Mouse (Mus musculus) forebrain, embryonic 10.5 days (tissue): ENCODE data around the gene Ezr. TPM values are rescaled to one million over a fixed set of nuclear protein-coding genes. Genes with fewer than 3 reads are reported as not detected.

ENCODE experiments used
- DNase-seq: peaks from one replicate; pipeline ENCODE4 v3.0.0-alpha.2; 2017; ENCODE audit warnings: low spot score; ENCODE audit errors: extremely low spot score
- H3K27ac ChIP-seq: fragments of 300-500 bp; sonication (generic); 2 replicates; pipeline ENCODE4 v1.5.1; 2016; ENCODE audit warnings: mild to moderate bottlenecking
- H3K27me3 ChIP-seq: fragments of 300-500 bp; sonication (generic); 2 replicates; pipeline ENCODE4 v1.6.1; 2016; ENCODE audit warnings: mild to moderate bottlenecking; ENCODE audit not compliant: poor library complexity, severe bottlenecking
- H3K36me3 ChIP-seq: fragments of 300-500 bp; sonication (generic); replicated peaks from 2 replicates; pipeline ENCODE4 v1.6.1; 2016; ENCODE audit warnings: mild to moderate bottlenecking, moderate library complexity
- H3K4me1 ChIP-seq: fragments of 300-500 bp; sonication (generic); 2 replicates; pipeline ENCODE4 v1.6.1; 2016
- H3K4me3 ChIP-seq: fragments of 300-500 bp; sonication (generic); 2 replicates; pipeline ENCODE4 v1.5.1; 2016; ENCODE audit warnings: mild to moderate bottlenecking, moderate library complexity
- H3K9me3 ChIP-seq: fragments of 300-500 bp; sonication (generic); 2 replicates; pipeline ENCODE4 v1.6.1; 2016; ENCODE audit warnings: mild to moderate bottlenecking, moderate library complexity
- WGBS: fragments of 180-500 bp; shearing (Covaris S2); methylation state at CpG from one replicate; pipeline ENCODE4 v1.1.7; 2016; 5-methylcytosine and 5-hydroxymethylcytosine counted together
- polyA plus RNA-seq: library from polyadenylated mRNA; unstranded; fragments of >200 nt; fragmentation: Nextera tagmentation; extraction: Ambion mirVana; gene quantifications from 2 replicates; pipeline ENCODE4 v1.2.1, GENCODE M21; 2016

Ezr gene
- polyA plus RNA-seq, 1 experiment from 2014 or later, result 116 TPM

DNA sequence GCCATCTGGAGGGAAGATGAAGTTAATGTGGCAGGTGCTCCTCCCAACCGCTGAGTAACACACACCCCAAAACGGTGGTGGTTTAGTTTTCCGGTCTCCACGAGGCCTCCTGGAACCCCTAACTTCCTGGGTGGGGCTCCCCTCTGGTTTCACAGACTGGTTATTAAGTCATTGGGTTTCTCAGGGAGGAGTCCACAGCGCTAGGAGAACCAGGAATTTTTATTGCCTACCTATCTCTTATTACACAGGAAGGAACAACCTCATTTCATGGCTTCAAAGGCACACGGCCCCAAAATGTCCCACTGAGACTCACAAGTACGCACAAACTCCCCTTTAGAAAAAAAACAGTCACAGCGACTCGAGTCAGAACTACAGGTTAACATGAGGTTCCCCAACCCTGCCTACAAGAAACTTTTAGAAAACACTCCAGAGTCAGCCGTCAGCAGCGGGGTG, 38.8 kb downstream of the Ezr start:
- Histone ChIP-seq H3K27me3 (no peaks in the 10 kb centered on the region), H3K4me3 (no peak overlapping the region), H3K9me3 (no peaks in the 10 kb centered on the region), H3K4me1 (peaks cover 94% of the 10 kb centered on the region), H3K27ac (peak overlapping the region; percentile 72; the same call in 1 of the 2 replicates), H3K36me3 (peaks cover 97% of the 10 kb centered on the region)
- WGBS, result 90% methylated on average over 11 of the region's 11 CpGs
- no peak for DNase-seq

DNA sequence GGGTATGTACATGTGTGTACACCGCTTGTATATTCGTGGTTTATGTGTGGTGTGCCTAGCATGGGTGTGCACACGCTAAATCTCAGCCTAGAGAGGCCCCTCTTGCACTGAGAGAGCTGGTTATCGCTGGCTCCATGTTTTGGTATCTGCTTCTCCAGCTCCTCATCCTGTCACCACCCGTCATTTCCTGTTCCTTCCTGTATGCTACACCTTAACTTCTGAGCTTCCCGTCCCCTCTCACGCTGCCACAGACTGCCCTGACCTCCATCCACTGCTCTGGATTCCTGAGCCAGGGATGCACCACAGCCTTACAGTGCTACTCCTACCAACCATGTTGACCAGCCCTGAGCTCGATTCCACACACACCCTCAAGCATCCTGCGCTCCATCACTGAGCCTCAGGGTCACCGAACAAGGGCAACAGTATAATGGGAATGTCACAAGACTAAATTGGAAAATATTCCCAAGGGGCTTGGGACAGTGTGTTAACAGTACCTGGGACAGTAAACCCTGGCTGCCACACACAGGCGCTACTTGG, 39.5 kb downstream of the Ezr start:
- H3K36me3 ChIP-seq, result peaks cover 97% of the 10 kb centered on the region
- WGBS, result 90% methylated on average over 11 of the region's 11 CpGs
- no peak overlapping the region for H3K4me3 ChIP-seq
- H3K9me3 ChIP-seq, result no peaks in the 10 kb centered on the region
- H3K4me1 ChIP-seq, result peaks cover 89% of the 10 kb centered on the region
- no peak for DNase-seq
- 0 out of 2 replicates have a peak overlapping the region, but pooled peaks have one; percentile 69 for H3K27ac ChIP-seq
- H3K27me3 ChIP-seq, result no peaks in the 10 kb centered on the region

DNA sequence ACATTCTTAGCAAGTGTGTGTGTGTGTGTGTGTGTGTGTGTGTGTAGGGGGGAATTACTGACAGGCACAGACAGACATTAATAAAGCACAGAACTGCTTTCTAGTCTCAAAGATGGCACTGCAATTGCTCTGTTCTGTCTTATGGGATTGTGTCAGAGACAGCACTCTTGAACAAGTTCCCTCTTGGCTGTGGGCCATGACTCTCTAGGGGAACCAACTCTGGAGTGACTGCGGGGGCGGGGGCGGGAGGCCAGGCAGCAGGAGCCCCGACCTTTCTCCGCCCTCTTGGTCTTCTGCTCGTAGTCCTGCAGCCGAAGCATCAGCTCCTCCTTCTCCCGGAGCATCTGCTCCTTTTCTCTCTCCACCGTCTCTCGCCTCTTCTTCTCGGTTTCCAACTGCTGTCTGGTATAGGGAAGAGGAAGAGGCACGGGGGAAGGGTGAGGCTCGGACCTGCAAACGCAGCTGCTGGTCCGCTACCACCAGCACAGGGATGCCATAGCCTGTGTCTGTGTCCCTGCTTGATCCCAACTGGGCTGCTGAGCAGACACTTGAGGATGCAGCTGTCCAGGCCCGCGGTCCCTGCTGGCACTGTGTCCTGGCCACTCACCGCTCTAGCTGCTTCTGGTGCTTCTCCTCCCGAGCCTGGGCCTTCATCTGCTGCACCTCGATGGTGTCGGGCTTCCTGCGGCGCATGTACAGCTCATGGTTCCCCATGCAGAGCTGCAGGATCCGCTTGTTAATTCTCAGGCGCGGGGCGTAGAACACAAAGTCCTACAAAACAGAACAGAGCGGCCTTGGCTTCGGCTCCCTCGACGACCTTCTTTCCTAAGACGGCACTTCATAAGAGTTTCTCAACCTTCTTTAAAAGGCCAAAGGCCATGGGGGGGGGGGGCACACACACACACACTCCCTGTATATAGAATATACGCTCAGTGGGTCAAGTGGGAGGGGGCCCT, 40.2 kb downstream of the Ezr start:
- Histone ChIP-seq H3K27me3 (no peaks in the 10 kb centered on the region), H3K9me3 (no peaks in the 10 kb centered on the region), H3K27ac (peak overlapping the region; percentile 69; the same call in 1 of the 2 replicates), H3K4me1 (peaks cover 89% of the 10 kb centered on the region), H3K36me3 (peaks cover 97% of the 10 kb centered on the region), H3K4me3 (no peak overlapping the region)
- no peak for DNase-seq
- WGBS, result 80% methylated on average over 33 of the region's 33 CpGs

DNA sequence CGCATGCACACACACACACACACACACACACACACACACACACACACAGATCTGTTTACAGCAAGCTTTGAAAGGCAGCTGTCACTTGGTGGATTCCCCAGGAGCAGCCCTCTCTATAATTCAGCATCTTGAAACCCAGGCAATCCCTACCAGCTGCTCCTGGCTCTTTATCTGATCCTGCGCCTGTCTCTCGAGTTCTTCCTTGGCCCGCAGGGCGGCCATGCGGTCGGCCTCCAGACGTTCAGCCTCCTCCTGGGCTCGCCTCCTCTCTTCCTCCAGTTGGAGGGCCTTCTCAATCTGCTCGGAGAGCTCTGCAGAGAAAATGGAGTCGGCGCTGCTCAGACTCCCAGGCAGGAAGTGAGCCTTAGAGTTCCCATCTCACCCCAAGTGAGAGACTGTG, 41.3 kb downstream of the Ezr start:
- Histone ChIP-seq H3K9me3 (no peaks in the 10 kb centered on the region), H3K36me3 (peaks cover 87% of the 10 kb centered on the region), H3K4me3 (no peak overlapping the region), H3K27ac (peak overlapping the region; percentile 74; the same call in 1 of the 2 replicates), H3K4me1 (peaks cover 89% of the 10 kb centered on the region), H3K27me3 (no peaks in the 10 kb centered on the region)
- DNase-seq, result no peak
- WGBS, result 88% methylated on average over 12 of the region's 12 CpGs

DNA sequence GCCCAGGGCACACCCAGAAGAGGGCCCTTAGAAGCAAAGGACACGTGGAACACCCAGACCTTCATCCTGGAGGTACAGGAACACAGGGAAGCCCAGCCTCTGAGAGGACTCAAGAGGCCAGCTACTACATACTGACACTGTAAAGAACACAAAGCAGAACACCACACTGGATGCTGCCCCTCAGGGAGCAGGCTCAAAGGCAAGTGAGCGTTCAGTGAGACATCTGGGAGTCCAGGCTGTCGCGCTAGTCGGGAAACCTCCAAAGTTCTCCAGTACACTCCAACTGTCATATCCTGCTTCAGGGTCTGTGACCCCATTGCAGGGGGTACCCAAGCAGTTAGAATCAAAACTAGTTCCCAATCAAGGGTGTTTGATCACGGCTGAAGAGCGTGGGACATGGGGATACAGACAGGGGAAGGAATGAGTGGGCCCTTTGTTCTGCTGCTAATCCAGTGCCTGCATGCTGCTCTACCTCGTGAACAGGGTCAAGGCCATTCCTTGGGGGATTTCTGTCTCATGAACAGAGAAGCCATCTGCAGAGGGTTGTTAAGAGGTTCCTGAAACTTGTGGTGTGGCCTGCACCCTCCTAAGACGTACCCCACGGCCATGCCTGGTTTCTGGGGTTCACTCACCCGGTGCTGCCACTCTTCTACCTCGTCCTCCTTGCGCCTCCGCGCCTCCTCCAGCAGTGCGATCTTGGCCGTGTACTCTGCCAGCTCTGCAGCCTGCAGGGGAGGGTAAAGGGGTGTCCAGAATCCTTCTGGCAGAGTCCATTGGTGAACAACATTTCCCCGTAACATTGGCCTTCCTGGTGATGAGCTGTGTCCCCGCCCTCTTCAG, 42.0 kb downstream of the Ezr start:
- H3K4me3 ChIP-seq, result no peak overlapping the region
- WGBS, result 84% methylated on average over 19 of the region's 19 CpGs
- H3K36me3 ChIP-seq, result peaks cover 81% of the 10 kb centered on the region
- peak; percentile 13 for DNase-seq
- no peaks in the 10 kb centered on the region for H3K27me3 ChIP-seq
- H3K9me3 ChIP-seq, result no peaks in the 10 kb centered on the region
- H3K4me1 ChIP-seq, result peaks cover 89% of the 10 kb centered on the region
- peak overlapping the region; percentile 74 for H3K27ac ChIP-seq

DNA sequence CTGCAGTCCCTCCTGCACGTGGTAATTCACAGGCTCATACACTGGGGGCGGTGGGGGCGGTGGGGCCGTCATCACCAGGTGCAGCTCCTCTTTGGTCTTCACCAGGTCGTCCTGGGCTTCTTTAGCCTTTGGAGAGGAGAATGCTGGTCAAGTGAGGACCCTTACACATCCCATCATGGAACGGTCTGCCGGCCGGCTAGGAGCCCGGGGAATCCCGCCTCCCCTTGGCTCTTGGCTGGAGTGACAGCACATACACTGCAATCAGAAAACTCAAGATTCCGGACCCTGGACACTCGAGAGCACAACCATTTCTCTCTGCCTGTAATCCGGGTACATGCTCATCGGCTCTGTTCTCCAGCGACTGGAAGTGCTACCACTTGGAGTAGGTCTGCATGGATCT, 42.8 kb downstream of the Ezr start:
- DNase-seq, result peak; percentile 13
- no peaks in the 10 kb centered on the region for H3K9me3 ChIP-seq
- H3K4me3 ChIP-seq, result no peak overlapping the region
- 94% methylated on average over 15 of the region's 15 CpGs for WGBS
- H3K36me3 ChIP-seq, result peaks cover 73% of the 10 kb centered on the region
- 0 out of 2 replicates have a peak, but pooled peaks cover 4% of the 10 kb centered on the region for H3K27me3 ChIP-seq
- H3K27ac ChIP-seq, result peak overlapping the region; percentile 74
- H3K4me1 ChIP-seq, result peaks cover 81% of the 10 kb centered on the region

DNA sequence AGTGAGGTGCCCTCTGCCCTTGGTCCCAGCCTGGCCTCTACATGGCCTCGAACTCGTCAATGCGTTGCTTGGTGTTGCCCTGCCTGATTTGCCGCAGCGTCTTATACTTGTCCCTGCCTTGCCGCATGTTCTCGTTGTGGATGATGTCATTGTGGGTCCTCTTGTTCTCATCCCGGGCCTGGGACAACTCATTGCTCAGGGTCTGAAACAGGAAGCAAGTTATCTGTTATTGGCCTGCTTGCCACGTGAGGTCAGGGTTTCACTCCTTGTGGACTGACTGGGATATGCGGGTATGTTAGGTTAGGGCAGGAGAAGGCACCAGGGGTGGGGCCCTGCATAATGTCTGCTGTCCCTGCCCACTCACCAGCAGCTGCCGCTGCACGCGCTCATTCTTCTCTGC, 43.3 kb downstream of the Ezr start:
- WGBS, result 94% methylated on average over 13 of the region's 13 CpGs
- peak overlapping the region; percentile 74; the same call in 1 of the 2 replicates for H3K27ac ChIP-seq

DNA sequence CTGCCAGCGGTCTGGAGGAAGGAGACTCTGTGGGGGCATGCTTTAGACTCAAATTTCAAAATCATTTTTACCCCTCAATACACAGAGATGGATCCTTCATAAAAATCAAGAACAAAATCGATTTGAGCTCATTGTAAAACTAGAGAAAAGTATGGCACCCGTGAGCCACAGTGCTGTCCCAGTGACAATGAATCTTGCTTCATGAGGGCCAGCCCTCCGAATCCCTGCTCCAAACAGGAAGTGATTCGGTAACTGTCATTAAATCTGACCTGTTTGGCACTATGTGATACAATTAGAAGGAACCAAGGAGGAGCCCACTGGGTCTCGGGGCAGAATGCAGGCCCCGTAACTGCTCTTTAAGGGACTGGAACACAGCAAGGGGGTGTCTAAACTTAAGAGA, 43.7 kb downstream of the Ezr start:
- Histone ChIP-seq H3K27ac (no peak overlapping the region), H3K27me3 (0 out of 2 replicates have a peak, but pooled peaks cover 8% of the 10 kb centered on the region), H3K36me3 (peaks cover 65% of the 10 kb centered on the region), H3K9me3 (no peaks in the 10 kb centered on the region), H3K4me1 (peaks cover 72% of the 10 kb centered on the region), H3K4me3 (no peak overlapping the region)
- DNase-seq, result no peak
- WGBS, result 90% methylated on average over 7 of the region's 7 CpGs

More for the DNA sequence above, 43.3 kb downstream of the Ezr start:
- DNase-seq, result peak; percentile 11
- peaks cover 68% of the 10 kb centered on the region for H3K36me3 ChIP-seq
- no peaks in the 10 kb centered on the region for H3K9me3 ChIP-seq
- H3K27me3 ChIP-seq, result 0 out of 2 replicates have a peak, but pooled peaks cover 8% of the 10 kb centered on the region
- no peak overlapping the region for H3K4me3 ChIP-seq
- peaks cover 76% of the 10 kb centered on the region for H3K4me1 ChIP-seq

DNA sequence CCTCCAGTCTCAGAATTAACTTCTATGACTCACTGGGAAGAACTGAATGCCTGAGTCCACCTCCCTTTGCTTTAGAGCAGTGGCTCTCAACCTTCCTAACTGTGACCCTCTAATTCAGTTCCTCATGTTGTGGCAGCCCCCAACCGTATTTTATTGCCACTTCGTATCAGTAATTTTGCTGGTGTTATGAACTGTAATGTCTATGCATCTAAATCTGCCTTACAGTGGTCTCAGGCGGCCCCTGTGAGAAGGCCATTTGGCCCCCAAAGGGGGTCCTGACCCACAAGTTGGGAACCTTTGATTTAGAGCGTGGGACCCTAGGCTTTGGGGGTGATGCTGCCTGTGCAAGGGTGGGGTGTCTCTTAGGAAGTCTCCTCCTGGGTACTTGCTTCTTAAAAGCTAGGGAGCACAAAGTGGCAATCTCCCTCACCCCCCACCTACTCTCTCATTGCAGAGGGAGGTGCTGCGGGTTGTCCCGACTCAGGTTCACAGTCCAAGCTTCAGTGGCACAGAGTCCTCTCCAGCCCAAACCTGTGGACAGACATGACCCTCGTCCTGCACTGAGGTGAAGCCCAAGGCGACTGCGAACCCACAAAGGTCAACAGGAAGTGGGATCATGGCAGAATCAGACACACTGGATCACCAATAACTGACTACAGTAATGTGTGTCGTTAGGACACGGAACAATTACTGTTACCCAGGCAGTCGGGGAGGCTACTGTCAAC, 45.1 kb downstream of the Ezr start:
- H3K27ac ChIP-seq, result peak overlapping the region; percentile 80
- 69% methylated on average over 12 of the region's 12 CpGs for WGBS
- DNase-seq, result peak; percentile 18
- peaks cover 51% of the 10 kb centered on the region for H3K36me3 ChIP-seq
- H3K4me3 ChIP-seq, result no peak overlapping the region
- H3K9me3 ChIP-seq, result no peaks in the 10 kb centered on the region
- 0 out of 2 replicates have a peak, but pooled peaks cover 8% of the 10 kb centered on the region for H3K27me3 ChIP-seq
- H3K4me1 ChIP-seq, result peaks cover 58% of the 10 kb centered on the region

DNA sequence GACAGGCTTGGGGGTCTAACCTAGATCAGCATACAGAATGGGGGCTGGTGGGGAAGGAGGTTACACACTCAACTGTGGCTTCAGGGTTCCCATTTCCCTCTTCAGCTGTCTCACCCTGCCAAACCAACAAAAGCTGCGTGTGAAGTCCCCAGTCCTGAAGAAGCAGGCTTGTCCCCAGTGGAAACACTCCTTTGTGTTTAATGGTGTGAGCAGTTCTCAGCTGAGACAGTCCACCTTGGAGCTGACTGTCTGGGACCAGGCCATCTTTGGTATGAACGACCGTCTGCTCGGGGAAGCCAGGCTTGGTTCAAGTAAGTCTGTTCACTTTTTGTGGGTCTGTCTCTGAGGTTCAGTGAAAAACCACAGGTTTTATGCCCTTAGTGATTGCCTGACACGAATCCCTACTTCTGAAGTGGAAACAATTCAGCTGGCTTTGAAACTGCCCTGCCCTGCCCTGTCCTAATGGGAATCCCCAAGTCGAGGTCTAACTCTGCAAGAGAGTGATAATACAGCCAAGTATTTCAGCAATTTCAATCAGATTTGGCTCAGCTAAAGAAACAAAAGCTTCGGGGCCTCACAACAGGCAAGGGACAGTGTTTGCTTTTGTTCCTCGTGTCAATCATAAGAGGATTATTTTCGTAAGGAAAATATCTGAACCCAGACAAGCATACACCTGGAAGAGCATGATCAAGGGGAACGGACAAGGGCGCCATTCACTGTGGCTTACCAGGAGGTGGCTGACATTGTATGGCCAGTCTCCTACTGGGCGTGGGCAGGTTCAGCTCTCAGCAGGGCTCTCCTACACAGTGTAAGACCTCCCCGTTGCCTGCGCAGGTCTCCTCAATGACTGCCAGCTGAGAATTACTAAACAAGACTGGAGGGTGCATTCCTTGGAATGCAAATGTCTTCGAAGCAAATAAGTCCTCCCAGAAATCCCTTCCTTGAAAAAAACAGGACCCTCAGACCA, 46.0 kb downstream of the Ezr start:
- H3K9me3 ChIP-seq, result no peaks in the 10 kb centered on the region
- peak; percentile 40 for DNase-seq
- H3K36me3 ChIP-seq, result peaks cover 43% of the 10 kb centered on the region
- peak overlapping the region; percentile 80 for H3K27ac ChIP-seq
- WGBS, result 22% methylated on average over 15 of the region's 15 CpGs
- H3K4me3 ChIP-seq, result no peak overlapping the region
- peaks cover 50% of the 10 kb centered on the region for H3K4me1 ChIP-seq
- H3K27me3 ChIP-seq, result 0 out of 2 replicates have a peak, but pooled peaks cover 8% of the 10 kb centered on the region
